Mouse (Mus musculus) limb, embryonic 14.5 days (tissue): ENCODE results near the gene Birc5. TPM values are rescaled to one million over a fixed set of nuclear protein-coding genes. Genes with fewer than 3 reads are reported as not detected.

Source experiments
- ATAC-seq: fragments of 200-750 bp; cut with Nextera tagmentation; 2 replicates; pipeline ENCODE4 v1.8.0; 2017; ENCODE audit warnings: low read depth, moderate number of reproducible peaks, moderate TSS enrichment; ENCODE audit not compliant: low FRiP score
- DNase-seq: peaks from one replicate; pipeline ENCODE4 v3.0.0-alpha.2; 2015; ENCODE audit warnings: low spot score
- H3K27ac ChIP-seq: fragments of 300-500 bp; sonication (generic); replicated peaks from 2 replicates; pipeline ENCODE4 v1.5.1; 2014; ENCODE audit warnings: low read depth, mild to moderate bottlenecking, low read length, moderate library complexity, mixed read lengths
- H3K27me3 ChIP-seq: fragments of 300-500 bp; sonication (generic); 2 replicates; pipeline ENCODE4 v1.6.1; 2014; ENCODE audit warnings: low read length, mixed read lengths; ENCODE audit not compliant: control insufficient read depth, insufficient read depth
- H3K36me3 ChIP-seq: fragments of 300-500 bp; sonication (generic); 2 replicates; pipeline ENCODE4 v1.6.1; 2014; ENCODE audit warnings: mild to moderate bottlenecking, low read length, moderate library complexity, mixed read lengths; ENCODE audit not compliant: control insufficient read depth, insufficient read depth
- H3K4me1 ChIP-seq: fragments of 300-500 bp; sonication (generic); 2 replicates; pipeline ENCODE4 v1.6.1; 2014; ENCODE audit warnings: antibody characterized with exemption, low read length, mixed read lengths; ENCODE audit not compliant: control insufficient read depth, insufficient read depth
- H3K4me2 ChIP-seq: fragments of 300-500 bp; sonication (generic); replicated peaks from 2 replicates; pipeline ENCODE4 v1.6.1; 2014; ENCODE audit warnings: low read depth, mild to moderate bottlenecking, low read length, moderate library complexity; ENCODE audit not compliant: severe bottlenecking
- H3K4me3 ChIP-seq: fragments of 300-500 bp; sonication (generic); replicated peaks from 2 replicates; pipeline ENCODE4 v1.5.1; 2014; ENCODE audit warnings: low read length
- H3K9ac ChIP-seq: fragments of 300-500 bp; sonication (generic); 2 replicates; pipeline ENCODE4 v1.6.1; 2014; ENCODE audit warnings: mild to moderate bottlenecking, low read depth, low read length, moderate library complexity; ENCODE audit not compliant: severe bottlenecking
- H3K9me3 ChIP-seq: fragments of 300-500 bp; sonication (generic); 2 replicates; pipeline ENCODE4 v1.6.1; 2016; ENCODE audit warnings: low read length; ENCODE audit not compliant: control insufficient read depth
- POLR2A ChIP-seq: fragments of 200-500 bp; IDR thresholded peaks from 2 replicates; pipeline ENCODE4 v1.8.0; 2012; ENCODE audit warnings: inconsistent platforms, mild to moderate bottlenecking, moderate library complexity, borderline replicate concordance; ENCODE audit not compliant: insufficient read depth, insufficient read length; ENCODE audit errors: extremely low read depth
- WGBS: fragments of 180-500 bp; shearing (Covaris S2); extraction: QIAGEN DNeasy Blood & Tissue Kit; methylation state at CpG from one replicate; pipeline ENCODE4 v1.1.7; 2014; 5-methylcytosine and 5-hydroxymethylcytosine counted together
- polyA plus RNA-seq, 2 experiments: library from polyadenylated mRNA; depleted of rRNA in 1 of 2; stranded (reverse) in 1 of 2; unstranded in 1 of 2; fragments of >200 nt; fragmentation: Nextera tagmentation in 1 of 2; extraction: Ambion mirVana in 1 of 2; gene quantifications; 2 replicates each; pipeline versions ENCODE4 v1.2.1 to v1.2.3; 2012 to 2014

Gene Birc5
- polyA plus RNA-seq, 2 experiments, result 138 to 267 TPM

GRCm38 (mm10) chr11:117847593-117848215, 1.3 kb upstream of the Birc5 start:
- ATAC-seq (no peak), DNase-seq (no peak)
- Histone ChIP-seq H3K36me3 (peaks cover 6% of the 10 kb centered on the region), H3K27me3 (no peaks in the 10 kb centered on the region), H3K9ac (peak overlapping the region; percentile 73), H3K4me3 (peak overlapping the region; percentile 59; the same call in 1 of the 2 replicates), H3K9me3 (no peaks in the 10 kb centered on the region), H3K27ac (peak overlapping the region; percentile 89), H3K4me2 (peak overlapping the region; percentile 61), H3K4me1 (peaks cover 20% of the 10 kb centered on the region)
- TF ChIP-seq POLR2A, result no peak
- WGBS, result 68% methylated on average over 7 of the region's 7 CpGs

- WGBS, result 9% methylated on average over 19 of the region's 19 CpGs
- no peak for TF ChIP-seq POLR2A
- Histone ChIP-seq H3K27me3 (no peaks in the 10 kb centered on the region), H3K9ac (peak overlapping the region; percentile 73), H3K4me1 (peaks cover 20% of the 10 kb centered on the region), H3K9me3 (no peaks in the 10 kb centered on the region), H3K4me2 (peak overlapping the region; percentile 61), H3K36me3 (peaks cover 13% of the 10 kb centered on the region), H3K27ac (peak overlapping the region; percentile 89), H3K4me3 (peak overlapping the region; percentile 59)
- DNase-seq, result peak; percentile 52
- peak; percentile 88 for ATAC-seq
Measured at GRCm38 (mm10) chr11:117848271-117848984, 623 bp upstream of the Birc5 start.

GRCm38 (mm10) chr11:117852875-117853274, 3.8 kb downstream of the Birc5 start:
- peaks cover 16% of the 10 kb centered on the region for H3K4me1 ChIP-seq
- H3K27ac ChIP-seq, result no peak overlapping the region
- WGBS, result 80% methylated on average over 3 of the region's 3 CpGs
- H3K27me3 ChIP-seq, result no peaks in the 10 kb centered on the region
- H3K4me2 ChIP-seq, result no peak overlapping the region
- peaks cover 52% of the 10 kb centered on the region for H3K36me3 ChIP-seq
- H3K9ac ChIP-seq, result no peak overlapping the region
- TF ChIP-seq POLR2A, result no peak
- ATAC-seq (no peak), DNase-seq (no peak)
- no peak overlapping the region for H3K4me3 ChIP-seq
- no peaks in the 10 kb centered on the region for H3K9me3 ChIP-seq

- Histone ChIP-seq H3K27ac (no peak overlapping the region), H3K9me3 (no peaks in the 10 kb centered on the region), H3K9ac (no peak overlapping the region), H3K4me1 (peaks cover 11% of the 10 kb centered on the region), H3K4me2 (no peak overlapping the region), H3K27me3 (no peaks in the 10 kb centered on the region), H3K36me3 (peaks cover 52% of the 10 kb centered on the region), H3K4me3 (no peak overlapping the region)
- WGBS, result 92% methylated on average over 9 of the region's 9 CpGs
- DNase-seq (no peak), ATAC-seq (no peak)
- TF ChIP-seq POLR2A, result no peak
Measured at GRCm38 (mm10) chr11:117854241-117854640, 5.2 kb downstream of the Birc5 start.

GRCm38 (mm10) chr11:117855360-117855759, 6.3 kb downstream of the Birc5 start:
- no peak overlapping the region for H3K4me3 ChIP-seq
- H3K4me2 ChIP-seq, result no peak overlapping the region
- H3K27ac ChIP-seq, result no peak overlapping the region
- H3K27me3 ChIP-seq, result peaks cover 9% of the 10 kb centered on the region; the same call in 1 of the 2 replicates
- H3K4me1 ChIP-seq, result peaks cover 2% of the 10 kb centered on the region
- H3K9ac ChIP-seq, result no peak overlapping the region
- no peaks in the 10 kb centered on the region for H3K9me3 ChIP-seq
- 97% methylated on average over 5 of the region's 5 CpGs for whole genome bisulfite sequencing
- no peak for TF ChIP-seq POLR2A
- DNase-seq, result no peak
- ATAC-seq, result no peak
- H3K36me3 ChIP-seq, result peaks cover 52% of the 10 kb centered on the region
